Mouse (Mus musculus): Measurements from ENCODE around the gene Prkag2. TPM values are rescaled to one million over a fixed set of nuclear protein-coding genes. Genes with fewer than 3 reads are reported as not detected.
"Not testable (repeated sequence)": the region's sequence is repeated elsewhere in the genome, so short reads cannot be mapped to it uniquely, and the experiment has no call there.

Prkag2 gene
- polyA plus RNA-seq, 1 experiment from 2014 or later, result 3.9 TPM

- no peaks in the 10 kb centered on the region for H3K9me3 ChIP-seq (replicated peaks)
- under 1% methylated on average over 50 of the region's 50 CpGs for WGBS (ENCODE audit: insufficient replicate concordance)
- peak overlapping the region; percentile 98 for H3K4me2 ChIP-seq
- peaks cover 45% of the 10 kb centered on the region for H3K4me1 ChIP-seq (replicated peaks)
- peak overlapping the region; percentile 100 for H3K27ac ChIP-seq (replicated peaks)
- H3K36me3 ChIP-seq (replicated peaks), result no peaks in the 10 kb centered on the region
- H3K27me3 ChIP-seq, result no peaks in the 10 kb centered on the region
- H3K9ac ChIP-seq, result peak overlapping the region; percentile 98
- peak overlapping the region; percentile 93 for H3K4me3 ChIP-seq (replicated peaks)
- ATAC-seq (ENCODE audit: insufficient read depth), result peak; percentile 5
These were observed 258.7 kb downstream of the Prkag2 start for GRCm38 (mm10) chr5:24841662-24842273.

GRCm38 (mm10) chr5:24840975-24841431 is 259.4 kb downstream of the Prkag2 start:
- ATAC-seq (ENCODE audit: insufficient read depth), result no peak
- Histone ChIP-seq H3K4me3 (replicated peaks) (peak overlapping the region; percentile 93), H3K36me3 (replicated peaks) (no peaks in the 10 kb centered on the region), H3K27me3 (no peaks in the 10 kb centered on the region), H3K9ac (peak overlapping the region; percentile 98), H3K4me1 (replicated peaks) (peaks cover 49% of the 10 kb centered on the region), H3K27ac (replicated peaks) (peak overlapping the region; percentile 100), H3K4me2 (peak overlapping the region; percentile 98), H3K9me3 (replicated peaks) (no peaks in the 10 kb centered on the region)
- WGBS (ENCODE audit: insufficient replicate concordance), result 10% methylated on average over 11 of the region's 11 CpGs

- H3K4me3 ChIP-seq (replicated peaks), result no peak overlapping the region
- H3K27me3 ChIP-seq, result no peaks in the 10 kb centered on the region
- peaks cover 39% of the 10 kb centered on the region for H3K4me1 ChIP-seq (replicated peaks)
- no peak for ATAC-seq (ENCODE audit: insufficient read depth)
- H3K9ac ChIP-seq, result no peak overlapping the region
- no peak overlapping the region for H3K27ac ChIP-seq (replicated peaks)
- 69% methylated on average over 5 of the region's 5 CpGs for WGBS (ENCODE audit: insufficient replicate concordance)
- no peak overlapping the region for H3K4me2 ChIP-seq
- H3K9me3 ChIP-seq (replicated peaks), result no peaks in the 10 kb centered on the region
- H3K36me3 ChIP-seq (replicated peaks), result no peaks in the 10 kb centered on the region
These were observed 266.0 kb downstream of the Prkag2 start for GRCm38 (mm10) chr5:24834491-24834890.

- no peak for ATAC-seq (ENCODE audit: insufficient read depth)
- Histone ChIP-seq H3K9ac (no peak overlapping the region), H3K4me1 (replicated peaks) (peaks cover 43% of the 10 kb centered on the region), H3K9me3 (replicated peaks) (no peaks in the 10 kb centered on the region), H3K36me3 (replicated peaks) (no peaks in the 10 kb centered on the region), H3K27ac (replicated peaks) (no peak overlapping the region), H3K27me3 (no peaks in the 10 kb centered on the region), H3K4me3 (replicated peaks) (no peak overlapping the region), H3K4me2 (no peak overlapping the region)
- WGBS (ENCODE audit: insufficient replicate concordance), result 64% methylated on average over 3 of the region's 3 CpGs
These were observed 268.5 kb downstream of the Prkag2 start for GRCm38 (mm10) chr5:24831912-24832311.

GRCm38 (mm10) chr5:24828446-24828845 is 272.0 kb downstream of the Prkag2 start:
- H3K4me2 ChIP-seq, result no peak overlapping the region
- H3K4me1 ChIP-seq (replicated peaks), result peaks cover 52% of the 10 kb centered on the region
- no peak overlapping the region for H3K4me3 ChIP-seq (replicated peaks)
- no peak for ATAC-seq (ENCODE audit: insufficient read depth)
- H3K9me3 ChIP-seq (replicated peaks), result no peaks in the 10 kb centered on the region
- no peak overlapping the region for H3K9ac ChIP-seq
- no peaks in the 10 kb centered on the region for H3K27me3 ChIP-seq
- no peak overlapping the region for H3K27ac ChIP-seq (replicated peaks)
- no peaks in the 10 kb centered on the region for H3K36me3 ChIP-seq (replicated peaks)
- WGBS (ENCODE audit: insufficient replicate concordance), result 74% methylated on average over 3 of the region's 3 CpGs

- no peak overlapping the region for H3K4me2 ChIP-seq
- 0 out of 2 replicates have a peak, but pooled peaks cover 2% of the 10 kb centered on the region for H3K36me3 ChIP-seq (replicated peaks)
- H3K27ac ChIP-seq (replicated peaks), result 0 out of 2 replicates have a peak overlapping the region, but pooled peaks have one; percentile 4
- WGBS (ENCODE audit: insufficient replicate concordance), result 54% methylated on average over 2 of the region's 2 CpGs
- no peaks in the 10 kb centered on the region for H3K9me3 ChIP-seq (replicated peaks)
- H3K4me1 ChIP-seq (replicated peaks), result peaks cover 44% of the 10 kb centered on the region
- ATAC-seq (ENCODE audit: insufficient read depth), result no peak
- H3K4me3 ChIP-seq (replicated peaks), result no peak overlapping the region
- no peak overlapping the region for H3K9ac ChIP-seq
- H3K27me3 ChIP-seq, result no peaks in the 10 kb centered on the region
These were observed 273.3 kb downstream of the Prkag2 start for GRCm38 (mm10) chr5:24827173-24827572.

- no peak overlapping the region for H3K4me3 ChIP-seq (replicated peaks)
- peaks cover 45% of the 10 kb centered on the region for H3K4me1 ChIP-seq (replicated peaks)
- H3K36me3 ChIP-seq (replicated peaks), result 0 out of 2 replicates have a peak, but pooled peaks cover 2% of the 10 kb centered on the region
- no peak overlapping the region for H3K4me2 ChIP-seq
- no peaks in the 10 kb centered on the region for H3K27me3 ChIP-seq
- WGBS (ENCODE audit: insufficient replicate concordance), result 57% methylated on average over 9 of the region's 9 CpGs
- H3K9me3 ChIP-seq (replicated peaks), result no peaks in the 10 kb centered on the region
- ATAC-seq (ENCODE audit: insufficient read depth), result no peak
- no peak overlapping the region for H3K9ac ChIP-seq
- H3K27ac ChIP-seq (replicated peaks), result no peak overlapping the region
These were observed 274.2 kb downstream of the Prkag2 start for GRCm38 (mm10) chr5:24826056-24826770.

GRCm38 (mm10) chr5:24825365-24826055 is 274.9 kb downstream of the Prkag2 start:
- ATAC-seq (ENCODE audit: insufficient read depth), result no peak
- no peaks in the 10 kb centered on the region for H3K27me3 ChIP-seq
- H3K4me3 ChIP-seq (replicated peaks), result no peak overlapping the region
- H3K9ac ChIP-seq, result no peak overlapping the region
- no peaks in the 10 kb centered on the region for H3K9me3 ChIP-seq (replicated peaks)
- H3K4me2 ChIP-seq, result no peak overlapping the region
- WGBS (ENCODE audit: insufficient replicate concordance), result 67% methylated on average over 4 of the region's 4 CpGs
- H3K36me3 ChIP-seq (replicated peaks), result 0 out of 2 replicates have a peak, but pooled peaks cover 2% of the 10 kb centered on the region
- no peak overlapping the region for H3K27ac ChIP-seq (replicated peaks)
- peaks cover 47% of the 10 kb centered on the region for H3K4me1 ChIP-seq (replicated peaks)

- H3K27ac ChIP-seq (replicated peaks), result no peak overlapping the region
- no peak for ATAC-seq (ENCODE audit: insufficient read depth)
- 0 out of 2 replicates have a peak, but pooled peaks cover 2% of the 10 kb centered on the region for H3K36me3 ChIP-seq (replicated peaks)
- H3K4me3 ChIP-seq (replicated peaks), result no peak overlapping the region
- H3K4me1 ChIP-seq (replicated peaks), result peaks cover 44% of the 10 kb centered on the region
- 71% methylated on average over 6 of the region's 6 CpGs for WGBS (ENCODE audit: insufficient replicate concordance)
- H3K9me3 ChIP-seq (replicated peaks), result no peaks in the 10 kb centered on the region
- H3K4me2 ChIP-seq, result no peak overlapping the region
- no peaks in the 10 kb centered on the region for H3K27me3 ChIP-seq
- no peak overlapping the region for H3K9ac ChIP-seq
These were observed 276.5 kb downstream of the Prkag2 start for GRCm38 (mm10) chr5:24823864-24824405.

- no peaks in the 10 kb centered on the region for H3K9me3 ChIP-seq (replicated peaks)
- no peak overlapping the region for H3K4me2 ChIP-seq
- H3K4me3 ChIP-seq (replicated peaks), result no peak overlapping the region
- 76% methylated on average over 3 of the region's 3 CpGs for WGBS (ENCODE audit: insufficient replicate concordance)
- no peak for ATAC-seq (ENCODE audit: insufficient read depth)
- H3K27me3 ChIP-seq, result no peaks in the 10 kb centered on the region
- H3K27ac ChIP-seq (replicated peaks), result no peak overlapping the region
- H3K9ac ChIP-seq, result no peak overlapping the region
- peaks cover 7% of the 10 kb centered on the region; the same call in 1 of the 2 replicates for H3K36me3 ChIP-seq (replicated peaks)
- H3K4me1 ChIP-seq (replicated peaks), result peaks cover 34% of the 10 kb centered on the region
These were observed 277.7 kb downstream of the Prkag2 start for GRCm38 (mm10) chr5:24822781-24823180.

- Histone ChIP-seq H3K4me1 (replicated peaks) (peaks cover 30% of the 10 kb centered on the region), H3K36me3 (replicated peaks) (peaks cover 12% of the 10 kb centered on the region)
- H3K27ac ChIP-seq (replicated peaks); H3K4me3 ChIP-seq (replicated peaks); H3K9me3 ChIP-seq (replicated peaks); H3K9ac ChIP-seq; H3K4me2 ChIP-seq; ATAC-seq (ENCODE audit: insufficient read depth); H3K27me3 ChIP-seq: not testable (repeated sequence)
- WGBS (ENCODE audit: insufficient replicate concordance), result 75% methylated on average over 3 of the region's 3 CpGs
These were observed 278.2 kb downstream of the Prkag2 start for GRCm38 (mm10) chr5:24822231-24822630.

All from liver, embryonic 15.5 days (tissue).